Mouse (Mus musculus) lung, embryonic 14.5 days (tissue): ENCODE measurements at regions not wholly inside any gene's neighbourhood (a gene's known extent, or its start where the extent isn't known, plus 50 kb on each side); places are given as distances from the start of the nearest gene placed in this dataset.

Experiments used
- ATAC-seq: fragments of 200-750 bp; cut with Nextera tagmentation; 2 replicates; pipeline ENCODE4 v1.8.0; 2017; ENCODE audit warnings: mild to moderate bottlenecking, moderate TSS enrichment, moderate library complexity; ENCODE audit not compliant: insufficient read depth
- DNase-seq: peaks from one replicate; pipeline ENCODE4 v3.0.0-alpha.2; 2015
- H3K27ac ChIP-seq: fragments of 300-500 bp; sonication (generic); 2 replicates; pipeline ENCODE4 v1.5.1; 2014; ENCODE audit warnings: low read depth, mild to moderate bottlenecking, moderate library complexity
- H3K27me3 ChIP-seq: fragments of 300-500 bp; sonication (generic); 2 replicates; pipeline ENCODE4 v1.6.1; 2014; ENCODE audit warnings: low read length, control low read depth; ENCODE audit not compliant: insufficient read depth
- H3K36me3 ChIP-seq: fragments of 300-500 bp; sonication (generic); 2 replicates; pipeline ENCODE4 v1.6.1; 2014; ENCODE audit warnings: control low read depth; ENCODE audit not compliant: insufficient read depth
- H3K4me1 ChIP-seq: fragments of 300-500 bp; sonication (generic); 2 replicates; pipeline ENCODE4 v1.6.1; 2014; ENCODE audit warnings: antibody characterized with exemption, control low read depth; ENCODE audit not compliant: insufficient read depth
- H3K4me2 ChIP-seq: fragments of 300-500 bp; sonication (generic); 2 replicates; pipeline ENCODE4 v1.6.1; 2014; ENCODE audit warnings: mild to moderate bottlenecking
- H3K4me3 ChIP-seq: fragments of 300-500 bp; sonication (generic); 2 replicates; pipeline ENCODE4 v1.5.1; 2014; ENCODE audit warnings: low read depth, low read length
- H3K9ac ChIP-seq: fragments of 300-500 bp; sonication (generic); 2 replicates; pipeline ENCODE4 v1.6.1; 2014
- H3K9me3 ChIP-seq: fragments of 300-500 bp; sonication (generic); 2 replicates; pipeline ENCODE4 v1.6.1; 2016; ENCODE audit warnings: low read depth, low read length, control low read depth
- CTCF ChIP-seq: IDR thresholded peaks from 2 replicates; pipeline ENCODE4 v1.5.1; 2016; ENCODE audit warnings: antibody characterized with exemption, low read depth
- WGBS: fragments of 180-500 bp; shearing (Covaris S2); extraction: QIAGEN DNeasy Blood & Tissue Kit; methylation state at CpG from one replicate; pipeline ENCODE4 v1.1.7; 2014; 5-methylcytosine and 5-hydroxymethylcytosine counted together

- H3K9me3 ChIP-seq, result no peaks in the 10 kb centered on the region
- no peak overlapping the region for H3K9ac ChIP-seq
- no peak overlapping the region for H3K4me2 ChIP-seq
- ATAC-seq (no peak), DNase-seq (no peak)
- no peak overlapping the region for H3K4me3 ChIP-seq
- no peaks in the 10 kb centered on the region for H3K27me3 ChIP-seq
- no peak overlapping the region for H3K27ac ChIP-seq
- H3K36me3 ChIP-seq, result no peaks in the 10 kb centered on the region
- TF ChIP-seq CTCF, result no peak
- H3K4me1 ChIP-seq, result no peaks in the 10 kb centered on the region
- 52% methylated on average over 2 of the region's 2 CpGs for WGBS
Observed at GRCm38 (mm10) chr1:18412746-18413145, 147.8 kb upstream of the Defb41 start.

- DNase-seq, result no peak
- Histone ChIP-seq H3K4me2 (no peak overlapping the region), H3K4me1 (no peaks in the 10 kb centered on the region), H3K36me3 (no peaks in the 10 kb centered on the region), H3K4me3 (no peak overlapping the region), H3K27ac (no peak overlapping the region), H3K9ac (no peak overlapping the region), H3K9me3 (no peaks in the 10 kb centered on the region), H3K27me3 (no peaks in the 10 kb centered on the region)
- no peak for ATAC-seq
- TF ChIP-seq CTCF, result no peak
Observed at GRCm38 (mm10) chr1:18389591-18389990, 124.7 kb upstream of the Defb41 start.

GRCm38 (mm10) chr1:18384079-18384478 is 119.1 kb upstream of the Defb41 start:
- Histone ChIP-seq H3K4me1 (no peaks in the 10 kb centered on the region), H3K9ac (no peak overlapping the region), H3K9me3 (no peaks in the 10 kb centered on the region), H3K4me2 (no peak overlapping the region), H3K4me3 (no peak overlapping the region), H3K27me3 (no peaks in the 10 kb centered on the region), H3K27ac (no peak overlapping the region), H3K36me3 (no peaks in the 10 kb centered on the region)
- DNase-seq (no peak), ATAC-seq (no peak)
- 52% methylated on average over 4 of the region's 4 CpGs for WGBS
- no peak for TF ChIP-seq CTCF

GRCm38 (mm10) chr1:18359951-18360731 is 95.2 kb upstream of the Defb41 start:
- peak; percentile 49 for TF ChIP-seq CTCF
- H3K9ac ChIP-seq, result no peak overlapping the region
- H3K27me3 ChIP-seq, result no peaks in the 10 kb centered on the region
- WGBS, result 62% methylated on average over 9 of the region's 9 CpGs
- ATAC-seq, result no peak
- H3K4me3 ChIP-seq, result no peak overlapping the region
- no peaks in the 10 kb centered on the region for H3K9me3 ChIP-seq
- H3K4me2 ChIP-seq, result no peak overlapping the region
- H3K36me3 ChIP-seq, result no peaks in the 10 kb centered on the region
- peak; percentile 71 for DNase-seq
- no peak overlapping the region for H3K27ac ChIP-seq
- H3K4me1 ChIP-seq, result no peaks in the 10 kb centered on the region

GRCm38 (mm10) chr1:18338871-18339270 is 73.9 kb upstream of the Defb41 start:
- Histone ChIP-seq H3K9me3 (no peaks in the 10 kb centered on the region), H3K4me1 (no peaks in the 10 kb centered on the region), H3K9ac (no peak overlapping the region), H3K36me3 (no peaks in the 10 kb centered on the region), H3K4me3 (no peak overlapping the region), H3K27me3 (no peaks in the 10 kb centered on the region), H3K27ac (no peak overlapping the region), H3K4me2 (no peak overlapping the region)
- 69% methylated on average over 1 of the region's 1 CpGs for WGBS
- no peak for TF ChIP-seq CTCF
- no peak for ATAC-seq
- DNase-seq, result no peak
